Mouse (Mus musculus): ENCODE results near the gene Ugt1a7c.

- TF ChIP-seq CTCF (IDR thresholded peaks at IDR 0.05; ENCODE audit: control insufficient read depth, insufficient read depth, low read length) (no peak), POLR2A (IDR thresholded peaks at IDR 0.05; ENCODE audit: borderline replicate concordance, control insufficient read depth, low read depth, low read length) (no peak)
Observed at GRCm38 (mm10) chr1:88179657-88180056, 84.8 kb downstream of the Ugt1a7c start.
